Mouse (Mus musculus) left cerebral cortex, adult 2 months (tissue): ENCODE measurements around the gene Srbd1. TPM values are rescaled to one million over a fixed set of nuclear protein-coding genes. Genes with fewer than 3 reads are reported as not detected.

ENCODE experiments used
- DNase-seq, 2 experiments: peaks; one replicate each; pipeline ENCODE4 v3.0.0; 2021 to 2022; ENCODE audit warnings: low spot score in 2 of 2, mixed read lengths in 1 of 2; ENCODE audit errors: extremely low spot score in 1 of 2
- H3K27ac ChIP-seq: fragments of 200-600 bp; 2 replicates; pipeline ENCODE4 v1.8.1; 2022
- H3K4me3 ChIP-seq: fragments of 200-600 bp; 2 replicates; pipeline ENCODE4 v1.8.1; 2022
- CTCF ChIP-seq: fragments of 200-600 bp; IDR thresholded peaks from 2 replicates; pipeline ENCODE4 v1.8.1; 2022; ENCODE audit warnings: antibody characterized with exemption, mild to moderate bottlenecking, moderate library complexity
- intact Hi-C: fragments of 180-260 bp; cut with DNase I; formaldehyde crosslinking; loops from one replicate; pipeline ENCODE4 v1.15.1; 2025
- total RNA-seq, 2 experiments: library from RNA; stranded (reverse); gene quantifications; 2 replicates each; pipeline ENCODE4 v1.2.3; 2021

Gene Srbd1
- total RNA-seq, 2 experiments from 2014 or later: 12.7 to 16.5 TPM

- intact Hi-C loops: no loop called here
- TF ChIP-seq CTCF: peak; percentile 45
- Histone ChIP-seq H3K4me3 (no peak overlapping the region), H3K27ac (no peak overlapping the region)
- no peak for DNase-seq
Observed at GRCm38 (mm10) chr17:86132534-86132933, 12.4 kb downstream of the Srbd1 start.

- TF ChIP-seq CTCF: no peak
- intact Hi-C loops: no loop called here
- Histone ChIP-seq H3K27ac (no peak overlapping the region), H3K4me3 (no peak overlapping the region)
- DNase-seq: no peak
Observed at GRCm38 (mm10) chr17:86128198-86128597, 16.8 kb downstream of the Srbd1 start.

- Histone ChIP-seq H3K4me3 (no peak overlapping the region), H3K27ac (no peak overlapping the region)
- no peak for DNase-seq
- intact Hi-C loops: no loop called here
- TF ChIP-seq CTCF: peak; percentile 30
Observed at GRCm38 (mm10) chr17:86125908-86126307, 19.1 kb downstream of the Srbd1 start.

GRCm38 (mm10) chr17:86123146-86123545 lies 21.8 kb downstream of the Srbd1 start:
- H3K27ac ChIP-seq: no peak overlapping the region
- DNase-seq: no peak
- intact Hi-C loops: no loop called here
- TF ChIP-seq CTCF: no peak
- no peak overlapping the region for H3K4me3 ChIP-seq

- Histone ChIP-seq H3K27ac (no peak overlapping the region), H3K4me3 (no peak overlapping the region)
- no peak for DNase-seq
- TF ChIP-seq CTCF: no peak
- intact Hi-C loops: no loop called here
Observed at GRCm38 (mm10) chr17:86096875-86097274, 48.1 kb downstream of the Srbd1 start.

- no peak for DNase-seq
- no peak for TF ChIP-seq CTCF
Observed at GRCm38 (mm10) chr17:86093124-86093523, 51.9 kb downstream of the Srbd1 start.

GRCm38 (mm10) chr17:86091631-86092030 lies 53.3 kb downstream of the Srbd1 start:
- DNase-seq: no peak
- no peak overlapping the region for H3K27ac ChIP-seq
- no peak for TF ChIP-seq CTCF
- intact Hi-C loops: no loop called here
- no peak overlapping the region for H3K4me3 ChIP-seq

More at GRCm38 (mm10) chr17:86093124-86093523, 51.9 kb downstream of the Srbd1 start:
- H3K27ac ChIP-seq: no peak overlapping the region
- intact Hi-C loops: no loop called here
- no peak overlapping the region for H3K4me3 ChIP-seq

GRCm38 (mm10) chr17:86089893-86090588 lies 54.9 kb downstream of the Srbd1 start:
- intact Hi-C loops: no loop called here
- Histone ChIP-seq H3K27ac (no peak overlapping the region), H3K4me3 (no peak overlapping the region)
- DNase-seq: no peak
- TF ChIP-seq CTCF: no peak

GRCm38 (mm10) chr17:86087922-86088321 lies 57.1 kb downstream of the Srbd1 start:
- no peak overlapping the region for H3K4me3 ChIP-seq
- H3K27ac ChIP-seq: no peak overlapping the region
- TF ChIP-seq CTCF: no peak
- intact Hi-C loops: no loop called here
- DNase-seq: no peak

- no peak for TF ChIP-seq CTCF
- DNase-seq: no peak
- intact Hi-C loops: no loop called here
- Histone ChIP-seq H3K4me3 (no peak overlapping the region), H3K27ac (no peak overlapping the region)
Observed at GRCm38 (mm10) chr17:86086191-86086590, 58.8 kb downstream of the Srbd1 start.

- Histone ChIP-seq H3K4me3 (no peak overlapping the region), H3K27ac (no peak overlapping the region)
- DNase-seq: no peak
- no peak for TF ChIP-seq CTCF
- intact Hi-C loops: no loop called here
Observed at GRCm38 (mm10) chr17:86083207-86083606, 61.8 kb downstream of the Srbd1 start.

- H3K27ac ChIP-seq: no peak overlapping the region
- TF ChIP-seq CTCF: no peak
- no peak for DNase-seq
- intact Hi-C loops: no loop called here
- no peak overlapping the region for H3K4me3 ChIP-seq
Observed at GRCm38 (mm10) chr17:86078060-86078459, 66.9 kb downstream of the Srbd1 start.

GRCm38 (mm10) chr17:86067444-86067843 lies 77.5 kb downstream of the Srbd1 start:
- intact Hi-C loops: loop anchor here (10.0 kb wide), 2 partner anchors 953 to 1233 kb away; no protein-coding TSS in a partner anchor
- no peak for TF ChIP-seq CTCF
- no peak for DNase-seq
- H3K4me3 ChIP-seq: no peak overlapping the region
- H3K27ac ChIP-seq: no peak overlapping the region
